ENCODE assay signal across 29 mouse cellular contexts in the genomic region with DNA sequence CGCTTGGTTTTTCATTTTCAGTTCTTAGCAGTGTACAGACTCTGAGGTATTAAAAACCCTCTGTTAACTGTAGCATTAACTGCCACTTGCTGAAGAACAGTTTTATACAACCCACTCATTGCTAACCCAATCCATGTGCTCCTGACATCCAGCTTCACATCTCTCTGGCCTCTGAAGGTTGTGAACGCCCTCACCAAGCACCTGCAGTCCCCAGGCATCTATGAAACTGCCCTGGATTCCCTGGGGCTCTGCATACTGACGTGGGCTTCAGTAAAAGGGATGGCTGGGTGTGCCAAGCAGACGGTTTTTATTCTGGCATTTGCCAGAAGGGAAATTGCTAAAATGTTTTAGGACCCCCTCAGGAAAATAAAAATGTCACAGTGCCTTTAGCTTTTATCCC.
DNase-seq lines count a peak whose midpoint lies in the region; ATAC-seq and TF ChIP-seq lines count a peak whose summit lies in the region.
"Had no signal": no experiment of that assay in that cellular context is flagged by ENCODE, and none has a peak within 500 bp of the region (broad histone marks: within the 10 kb centered on the region; RNA-seq: fewer than 3 reads in every experiment).

No protein-coding gene starts in this region.

- WGBS in embryonic facial prominence, embryonic 13.5 days: 34% methylated on average over 4 of the region's 4 CpGs
- WGBS in embryonic facial prominence, embryonic 10.5 days: 59% methylated on average over 4 of the region's 4 CpGs
- WGBS in midbrain, embryonic 11.5 days: 69% methylated on average over 4 of the region's 4 CpGs
- 59% methylated on average over 4 of the region's 4 CpGs for WGBS in midbrain, postnatal 0 days
- WGBS in limb, embryonic 13.5 days: 13% methylated on average over 4 of the region's 4 CpGs
- WGBS in limb, embryonic 15.5 days: 15% methylated on average over 4 of the region's 4 CpGs

- no peak for ATAC-seq in embryonic facial prominence, embryonic 13.5 days (ENCODE audit: insufficient number of reproducible peaks, insufficient read depth, low FRiP score, low TSS enrichment, low read depth)
- ATAC-seq in midbrain, embryonic 11.5 days (ENCODE audit: low FRiP score): no peak
- no peak for ATAC-seq in midbrain, postnatal 0 days (ENCODE audit: low FRiP score)
- ATAC-seq in limb, embryonic 13.5 days (ENCODE audit: low FRiP score, low read depth): peak; percentile 94
- peak; percentile 65; the same call in 1 of the 2 replicates for ATAC-seq in limb, embryonic 15.5 days (ENCODE audit: insufficient number of reproducible peaks, low FRiP score, low TSS enrichment, low read depth)
- ATAC-seq: activated CD4-positive, CD25-positive, alpha-beta regulatory T cell, adult 4 months; CD4-positive, CD25-positive, alpha-beta regulatory T cell, adult 4 months; forebrain, embryonic 14.5 days; forebrain, embryonic 16.5 days; Patski had no signal

- H3K9me3 ChIP-seq in embryonic facial prominence, embryonic 13.5 days: peaks cover 5% of the 10 kb centered on the region; the same call in 1 of the 2 replicates
- 0 out of 2 replicates have a peak, but pooled peaks cover 2% of the 10 kb centered on the region for H3K9me3 ChIP-seq in embryonic facial prominence, embryonic 10.5 days
- H3K9me3 ChIP-seq in midbrain, embryonic 11.5 days (ENCODE audit: control insufficient read depth, low read length): no peaks in the 10 kb centered on the region
- peaks cover 4% of the 10 kb centered on the region; the same call in 1 of the 2 replicates for H3K9me3 ChIP-seq in midbrain, postnatal 0 days (ENCODE audit: low read length)
- peaks cover 4% of the 10 kb centered on the region for H3K9me3 ChIP-seq in limb, embryonic 13.5 days
- H3K9me3 ChIP-seq in limb, embryonic 15.5 days: peaks cover 4% of the 10 kb centered on the region; the same call in 1 of the 2 replicates
- H3K9me3 ChIP-seq: forebrain, embryonic 10.5 days; G1E had no signal

- H3K9ac ChIP-seq in embryonic facial prominence, embryonic 13.5 days: no peak overlapping the region
- no peak overlapping the region for H3K9ac ChIP-seq in midbrain, embryonic 11.5 days (ENCODE audit: low read length)
- H3K9ac ChIP-seq in midbrain, postnatal 0 days (replicated peaks; ENCODE audit: low read length, poor library complexity, severe bottlenecking): no peak overlapping the region
- no peak overlapping the region for H3K9ac ChIP-seq in limb, embryonic 13.5 days
- H3K9ac ChIP-seq in limb, embryonic 15.5 days: no peak overlapping the region
- H3K9ac ChIP-seq: embryonic facial prominence, embryonic 12.5 days; embryonic facial prominence, embryonic 15.5 days; forebrain, embryonic 12.5 days had no signal

- no peak overlapping the region for H3K4me2 ChIP-seq in embryonic facial prominence, embryonic 13.5 days
- no peak overlapping the region for H3K4me2 ChIP-seq in midbrain, embryonic 11.5 days
- no peak overlapping the region for H3K4me2 ChIP-seq in midbrain, postnatal 0 days (ENCODE audit: low read depth, low read length, poor library complexity, severe bottlenecking)
- H3K4me2 ChIP-seq in limb, embryonic 13.5 days (replicated peaks): peak overlapping the region; percentile 26; the same call in 1 of the 2 replicates
- no peak overlapping the region for H3K4me2 ChIP-seq in limb, embryonic 15.5 days
- H3K4me2 ChIP-seq: embryonic facial prominence, embryonic 12.5 days; embryonic facial prominence, embryonic 15.5 days; forebrain, embryonic 12.5 days had no signal

- H3K27ac ChIP-seq in embryonic facial prominence, embryonic 13.5 days: peak overlapping the region; percentile 45; the same call in 1 of the 2 replicates
- H3K27ac ChIP-seq in embryonic facial prominence, embryonic 10.5 days (replicated peaks): no peak overlapping the region
- no peak overlapping the region for H3K27ac ChIP-seq in midbrain, embryonic 11.5 days (ENCODE audit: low read depth, low read length)
- H3K27ac ChIP-seq in midbrain, postnatal 0 days (ENCODE audit: low read depth, low read length): no peak overlapping the region
- no peak overlapping the region; the same call in 1 of the 2 replicates for H3K27ac ChIP-seq in limb, embryonic 13.5 days
- H3K27ac ChIP-seq in limb, embryonic 15.5 days: no peak overlapping the region
- H3K27ac ChIP-seq: embryonic facial prominence, embryonic 12.5 days; embryonic facial prominence, embryonic 15.5 days; forebrain, embryonic 10.5 days; forebrain, embryonic 12.5 days had no signal

- H3K36me3 ChIP-seq in embryonic facial prominence, embryonic 13.5 days: no peaks in the 10 kb centered on the region
- H3K36me3 ChIP-seq in embryonic facial prominence, embryonic 10.5 days (replicated peaks): no peaks in the 10 kb centered on the region
- no peaks in the 10 kb centered on the region for H3K36me3 ChIP-seq in midbrain, embryonic 11.5 days (ENCODE audit: control insufficient read depth, insufficient read depth, low read length)
- no peaks in the 10 kb centered on the region for H3K36me3 ChIP-seq in midbrain, postnatal 0 days (ENCODE audit: insufficient read depth, low read length)
- H3K36me3 ChIP-seq in limb, embryonic 13.5 days: no peaks in the 10 kb centered on the region
- H3K36me3 ChIP-seq in limb, embryonic 15.5 days: no peaks in the 10 kb centered on the region
- H3K36me3 ChIP-seq: embryonic facial prominence, embryonic 12.5 days; embryonic facial prominence, embryonic 15.5 days; forebrain, embryonic 10.5 days; forebrain, embryonic 12.5 days; G1E had no signal

- no peaks in the 10 kb centered on the region for H3K27me3 ChIP-seq in embryonic facial prominence, embryonic 13.5 days
- H3K27me3 ChIP-seq in embryonic facial prominence, embryonic 10.5 days (replicated peaks; ENCODE audit: low read depth, poor library complexity, severe bottlenecking): no peaks in the 10 kb centered on the region
- H3K27me3 ChIP-seq in midbrain, embryonic 11.5 days (ENCODE audit: control insufficient read depth, insufficient read depth, low read length): no peaks in the 10 kb centered on the region
- no peaks in the 10 kb centered on the region for H3K27me3 ChIP-seq in midbrain, postnatal 0 days (ENCODE audit: insufficient read depth, low read length)
- H3K27me3 ChIP-seq in limb, embryonic 13.5 days: no peaks in the 10 kb centered on the region
- H3K27me3 ChIP-seq in limb, embryonic 15.5 days: no peaks in the 10 kb centered on the region
- H3K27me3 ChIP-seq: CH12.LX; embryonic facial prominence, embryonic 12.5 days; embryonic facial prominence, embryonic 15.5 days; forebrain, embryonic 12.5 days; Patski had no signal

- no peak for DNase-seq in embryonic facial prominence, embryonic 10.5 days (ENCODE audit: low spot score)
- DNase-seq in midbrain, embryonic 11.5 days (ENCODE audit: low spot score, missing footprints): peak; percentile 54
- no peak for DNase-seq in midbrain, postnatal 0 days (ENCODE audit: low spot score)
- no peak for DNase-seq in right cerebral cortex, adult 2 months (ENCODE audit: low spot score in 2 of 2)
- DNase-seq: adrenal gland, adult 8-10 months; adrenal gland, postnatal 14 days; adrenal gland, postnatal 36 days; B cell, adult 2 months; cerebellum, adult 11-12 months; cerebellum, adult 2 months; cerebellum, adult 9-10 months; cerebellum, postnatal 10 days; cerebellum, postnatal 25 days; embryo, embryonic 11 days had no signal

- TF ChIP-seq CTCF in midbrain, postnatal 0 days (IDR thresholded peaks at IDR 0.05): no peak

- no peak overlapping the region for H3K4me3 ChIP-seq in embryonic facial prominence, embryonic 13.5 days
- no peak overlapping the region for H3K4me3 ChIP-seq in embryonic facial prominence, embryonic 10.5 days
- no peak overlapping the region for H3K4me3 ChIP-seq in midbrain, embryonic 11.5 days (ENCODE audit: low read depth, low read length)
- H3K4me3 ChIP-seq in midbrain, postnatal 0 days (ENCODE audit: low read depth, low read length): no peak overlapping the region
- no peak overlapping the region for H3K4me3 ChIP-seq in limb, embryonic 13.5 days
- H3K4me3 ChIP-seq in limb, embryonic 15.5 days: no peak overlapping the region
- H3K4me3 ChIP-seq: embryonic facial prominence, embryonic 12.5 days; embryonic facial prominence, embryonic 15.5 days; erythroblast, embryonic 14.5 days; forebrain, embryonic 10.5 days; forebrain, embryonic 12.5 days had no signal

- peaks cover 5% of the 10 kb centered on the region; the same call in 1 of the 2 replicates for H3K4me1 ChIP-seq in embryonic facial prominence, embryonic 13.5 days
- H3K4me1 ChIP-seq in embryonic facial prominence, embryonic 10.5 days: no peaks in the 10 kb centered on the region
- H3K4me1 ChIP-seq in midbrain, embryonic 11.5 days (ENCODE audit: control insufficient read depth, insufficient read depth, low read length): no peaks in the 10 kb centered on the region
- H3K4me1 ChIP-seq in midbrain, postnatal 0 days (ENCODE audit: insufficient read depth, low read length): no peaks in the 10 kb centered on the region
- H3K4me1 ChIP-seq in limb, embryonic 13.5 days: peaks cover 24% of the 10 kb centered on the region
- H3K4me1 ChIP-seq in limb, embryonic 15.5 days: peaks cover 7% of the 10 kb centered on the region
- H3K4me1 ChIP-seq: embryonic facial prominence, embryonic 12.5 days; forebrain, embryonic 10.5 days; forebrain, embryonic 12.5 days had no signal

Comparison
In these comparisons a context has a peak if more than half of its experiments do, and no peak if none do; other contexts are left out.
1. ATAC-seq: peak in limb, embryonic 13.5 days (single experiment) and limb, embryonic 15.5 days (single experiment); none in embryonic facial prominence, embryonic 13.5 days (single experiment), midbrain, embryonic 11.5 days (single experiment) and midbrain, postnatal 0 days (single experiment).